Mouse (Mus musculus) testis, adult 2 months (tissue): ENCODE results near the gene Stab1. TPM values are rescaled to one million over a fixed set of nuclear protein-coding genes. Genes with fewer than 3 reads are reported as not detected.

Experiments used
- H3K27ac ChIP-seq: fragments of 200-500 bp; 2 replicates; pipeline ENCODE4 v1.5.1; 2012; ENCODE audit warnings: low read depth, low read length; ENCODE audit not compliant: control insufficient read depth, insufficient read depth
- H3K27me3 ChIP-seq: fragments of 200-500 bp; 2 replicates; pipeline ENCODE4 v1.6.1; 2012; ENCODE audit warnings: mild to moderate bottlenecking, low read length, moderate library complexity; ENCODE audit not compliant: control insufficient read depth, insufficient read depth
- H3K36me3 ChIP-seq: fragments of 200-500 bp; 2 replicates; pipeline ENCODE4 v1.6.1; 2012; ENCODE audit warnings: mild to moderate bottlenecking, low read length; ENCODE audit not compliant: control insufficient read depth, insufficient read depth
- H3K4me1 ChIP-seq: fragments of 200-500 bp; 2 replicates; pipeline ENCODE4 v1.6.1; 2012; ENCODE audit warnings: low read length; ENCODE audit not compliant: control insufficient read depth, insufficient read depth
- H3K4me3 ChIP-seq: fragments of 200-500 bp; 2 replicates; pipeline ENCODE4 v1.5.1; 2012; ENCODE audit warnings: low read depth, mild to moderate bottlenecking, low read length, moderate library complexity, mixed read lengths; ENCODE audit not compliant: control insufficient read depth
- CTCF ChIP-seq: fragments of 200-500 bp; IDR thresholded peaks from 2 replicates; pipeline ENCODE4 v1.5.1; 2012; ENCODE audit warnings: low read depth, mild to moderate bottlenecking, inconsistent platforms, low read length, moderate library complexity; ENCODE audit not compliant: control insufficient read depth, insufficient read depth, insufficient replicate concordance
- POLR2A ChIP-seq: fragments of 200-500 bp; IDR thresholded peaks from 2 replicates; pipeline ENCODE4 v1.6.1; 2012; ENCODE audit warnings: low read depth, mild to moderate bottlenecking, inconsistent platforms, low read length, moderate library complexity; ENCODE audit not compliant: control insufficient read depth
- polyA plus RNA-seq: library from polyadenylated mRNA; depleted of rRNA; stranded (reverse); fragments of >200 nt; gene quantifications from 2 replicates; pipeline ENCODE4 v1.2.3, GENCODE M21; 2012; rRNA removed

The Stab1 gene
- polyA plus RNA-seq, 1 experiment, result 8.0 TPM

DNA sequence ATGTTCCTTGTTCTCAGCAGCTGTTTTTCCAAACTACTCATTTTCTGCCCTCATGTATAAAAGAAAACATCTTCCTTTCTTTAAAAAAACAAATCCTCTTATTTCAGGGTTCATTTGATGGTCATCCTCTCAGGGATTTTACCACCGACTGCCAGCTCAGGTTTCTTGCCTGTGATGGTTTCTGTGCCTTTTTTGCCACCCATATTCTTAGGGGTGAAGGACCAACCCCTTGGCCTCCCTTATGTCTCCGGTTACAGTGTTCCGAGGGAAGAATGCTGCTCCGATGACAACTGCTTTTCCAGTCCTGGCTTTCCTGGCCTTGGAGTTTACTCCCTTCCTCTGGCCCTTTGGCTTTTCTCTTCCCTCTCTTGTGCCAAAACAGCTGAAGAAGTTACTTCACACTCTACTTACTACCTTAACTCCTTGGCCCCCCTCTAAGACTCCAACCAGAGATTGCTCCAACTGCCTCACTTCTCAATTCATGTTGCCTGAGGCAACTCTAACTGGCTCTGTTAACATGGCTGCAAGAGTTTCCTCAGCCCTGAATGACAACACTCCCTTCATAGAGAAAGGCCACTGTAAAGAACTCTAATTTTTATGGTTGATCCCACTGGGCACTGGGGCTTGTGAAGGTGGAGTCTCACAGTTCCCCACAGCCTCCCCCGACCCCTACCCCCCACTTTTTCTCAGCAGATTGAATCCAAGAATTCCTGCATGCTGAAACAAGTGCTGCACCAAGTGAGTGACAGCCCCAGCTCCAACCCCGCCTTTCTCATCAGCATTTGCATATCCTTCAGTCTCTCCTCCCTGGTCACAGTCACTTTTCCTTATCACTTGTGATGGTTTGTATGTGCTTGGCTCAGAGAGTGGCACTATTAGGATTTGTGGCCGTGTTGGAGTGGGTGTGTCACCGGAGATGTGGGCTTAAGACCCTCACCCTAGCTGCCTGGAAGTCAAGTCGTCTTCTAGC, 43.0 kb downstream of the Stab1 start:
- Histone ChIP-seq H3K4me1 (peaks cover 20% of the 10 kb centered on the region), H3K36me3 (no peaks in the 10 kb centered on the region; the same call in none of the 2 replicates), H3K4me3 (no peak overlapping the region), H3K27ac (peak overlapping the region; percentile 28; the same call in 1 of the 2 replicates), H3K27me3 (no peaks in the 10 kb centered on the region)
- TF ChIP-seq CTCF, result no peak
- no peak for TF ChIP-seq POLR2A

DNA sequence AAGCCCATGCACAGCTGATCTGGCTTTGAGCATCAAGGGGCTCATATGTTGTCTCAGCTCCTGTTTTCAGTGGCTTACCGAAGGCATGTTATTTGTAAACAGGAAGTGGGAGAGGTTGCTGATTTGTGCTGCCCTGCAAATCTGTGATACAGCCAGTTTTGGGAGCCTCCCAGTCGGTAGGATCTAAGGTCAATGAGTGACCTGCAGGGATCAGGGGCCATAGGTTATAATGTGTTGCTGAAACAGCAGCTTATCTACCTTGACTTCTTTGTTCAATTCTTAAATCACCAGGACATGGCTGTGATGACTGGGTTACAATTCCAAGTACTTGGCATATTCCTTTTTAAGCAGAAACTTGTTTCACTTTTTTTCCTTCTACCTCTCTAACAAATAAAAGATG, 52.9 kb downstream of the Stab1 start:
- H3K27me3 ChIP-seq, result no peaks in the 10 kb centered on the region
- peaks cover 6% of the 10 kb centered on the region for H3K36me3 ChIP-seq
- H3K4me1 ChIP-seq, result no peaks in the 10 kb centered on the region
- no peak for TF ChIP-seq CTCF
- TF ChIP-seq POLR2A, result no peak
- H3K27ac ChIP-seq, result no peak overlapping the region
- no peak overlapping the region for H3K4me3 ChIP-seq

DNA sequence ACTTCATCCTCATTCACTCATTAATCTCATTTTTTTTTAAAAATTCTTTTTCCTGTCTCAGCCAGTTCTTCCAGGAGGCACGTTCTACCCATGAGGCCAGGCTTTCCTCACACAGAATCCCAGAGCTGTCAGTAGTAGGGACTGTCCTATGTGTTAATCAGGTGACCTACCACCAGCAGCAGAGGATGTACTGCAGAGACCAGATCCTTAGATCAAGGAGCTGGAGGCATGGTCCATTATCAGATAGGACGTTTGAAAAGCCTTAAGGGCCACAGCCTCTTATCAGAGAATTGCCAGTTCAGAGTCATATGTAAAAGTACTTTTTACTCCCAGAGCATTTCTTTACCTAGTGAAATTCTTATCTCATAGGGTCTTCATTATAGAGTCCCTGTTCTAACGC, 54.4 kb downstream of the Stab1 start:
- Histone ChIP-seq H3K27me3 (no peaks in the 10 kb centered on the region), H3K36me3 (peaks cover 6% of the 10 kb centered on the region), H3K27ac (no peak overlapping the region), H3K4me3 (no peak overlapping the region), H3K4me1 (no peaks in the 10 kb centered on the region)
- TF ChIP-seq POLR2A (no peak), CTCF (no peak)

DNA sequence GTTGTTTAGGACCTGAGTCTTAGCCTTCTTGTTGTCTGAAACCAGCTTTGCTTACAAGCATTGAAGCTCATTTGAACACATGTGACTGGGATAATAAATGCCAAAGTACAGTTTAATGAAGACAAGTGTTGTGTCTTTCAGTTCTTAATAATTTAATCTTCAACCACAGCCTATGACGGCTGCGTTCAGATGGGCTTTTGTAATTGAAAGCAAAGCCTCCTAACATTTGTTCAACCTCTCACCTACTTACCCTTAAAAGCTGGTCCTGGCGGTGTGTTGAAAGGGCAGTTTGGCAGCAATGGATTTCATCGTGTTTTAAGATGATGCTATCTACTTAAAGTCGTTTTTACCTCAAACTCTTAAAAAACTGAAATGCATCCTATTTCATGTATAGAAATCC, 56.3 kb downstream of the Stab1 start:
- Histone ChIP-seq H3K4me3 (no peak overlapping the region; the same call in 1 of the 2 replicates), H3K4me1 (no peaks in the 10 kb centered on the region), H3K27me3 (no peaks in the 10 kb centered on the region), H3K27ac (no peak overlapping the region), H3K36me3 (peaks cover 5% of the 10 kb centered on the region)
- no peak for TF ChIP-seq POLR2A
- no peak for TF ChIP-seq CTCF

DNA sequence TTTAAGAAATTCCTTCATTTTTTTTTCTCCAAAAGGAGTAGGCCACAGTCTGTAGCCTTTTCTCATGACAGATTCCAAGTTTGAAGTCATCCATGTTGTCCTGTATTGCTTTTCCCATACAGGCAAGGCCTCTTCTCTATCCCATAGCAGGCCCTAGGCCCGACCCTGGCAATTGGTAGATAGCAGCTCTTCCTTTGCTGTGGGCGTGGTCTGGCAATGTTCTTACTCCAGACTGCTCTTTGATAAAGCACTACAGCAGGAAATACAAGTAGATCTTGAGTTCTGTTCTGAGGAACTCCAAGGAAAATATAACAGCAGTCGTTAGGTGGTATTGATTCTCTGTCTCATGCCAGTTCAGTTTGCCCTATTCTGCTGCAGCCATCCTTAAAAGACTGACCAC, 57.8 kb downstream of the Stab1 start:
- no peak for TF ChIP-seq CTCF
- TF ChIP-seq POLR2A, result no peak
- peaks cover 8% of the 10 kb centered on the region for H3K36me3 ChIP-seq
- no peaks in the 10 kb centered on the region for H3K4me1 ChIP-seq
- no peaks in the 10 kb centered on the region for H3K27me3 ChIP-seq
- no peak overlapping the region for H3K4me3 ChIP-seq
- H3K27ac ChIP-seq, result no peak overlapping the region

DNA sequence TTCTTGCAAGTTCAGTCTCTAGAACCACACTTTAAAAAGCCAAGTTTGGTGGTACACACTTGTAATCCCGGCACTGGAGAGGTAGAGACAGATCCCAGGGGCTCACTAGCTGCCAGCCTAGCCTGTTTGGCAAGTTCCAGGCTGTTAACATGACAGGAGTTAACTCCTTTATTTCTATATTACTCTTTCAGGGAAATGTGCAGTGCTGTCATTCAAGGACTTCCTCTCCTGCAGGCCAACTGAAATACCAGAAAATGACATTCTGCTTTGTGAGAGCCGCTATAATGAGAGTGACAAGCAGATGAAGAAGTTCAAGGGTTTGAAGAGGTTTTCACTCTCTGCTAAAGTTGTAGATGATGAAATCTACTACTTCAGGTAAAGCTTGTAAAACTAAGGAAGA, 63.3 kb downstream of the Stab1 start:
- Histone ChIP-seq H3K27me3 (no peaks in the 10 kb centered on the region), H3K4me3 (no peak overlapping the region; the same call in 1 of the 2 replicates), H3K4me1 (no peaks in the 10 kb centered on the region), H3K36me3 (peaks cover 4% of the 10 kb centered on the region; the same call in 1 of the 2 replicates), H3K27ac (no peak overlapping the region)
- TF ChIP-seq POLR2A, result no peak
- TF ChIP-seq CTCF, result no peak

DNA sequence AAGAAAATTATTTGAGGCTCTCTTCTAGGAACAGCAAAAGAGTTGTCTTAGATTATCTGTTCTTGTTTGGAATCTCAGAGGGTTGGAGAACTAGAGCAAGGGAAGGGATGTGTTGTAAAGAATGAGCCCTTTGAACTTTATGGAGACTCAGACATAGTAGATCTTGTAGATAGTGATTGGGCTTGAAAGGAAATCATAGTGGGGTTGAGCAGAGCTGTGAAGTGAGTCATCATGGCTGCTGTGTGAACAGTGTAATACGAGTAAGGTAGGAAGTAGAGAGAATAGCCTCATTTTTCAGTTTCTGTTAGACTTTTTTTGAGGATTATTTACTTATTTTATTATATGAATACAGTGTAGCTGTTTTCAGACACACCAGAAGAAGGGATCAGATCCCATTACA, 78.5 kb downstream of the Stab1 start:
- no peaks in the 10 kb centered on the region for H3K4me1 ChIP-seq
- TF ChIP-seq POLR2A (no peak), CTCF (no peak)
- H3K4me3 ChIP-seq, result no peak overlapping the region
- peaks cover 3% of the 10 kb centered on the region for H3K36me3 ChIP-seq
- no peak overlapping the region for H3K27ac ChIP-seq
- no peaks in the 10 kb centered on the region for H3K27me3 ChIP-seq

Other genes starting within 250 kb of the Stab1 start
- gene Itih3, start 244.9 kb downstream of the Stab1 start, polyA plus RNA-seq, result 0.36 and 0.66 TPM in 2 replicates
- gene Itih1, start 225.4 kb downstream of the Stab1 start, polyA plus RNA-seq, result not detected in 2 replicates
- gene Nek4, start 217.3 kb downstream of the Stab1 start, polyA plus RNA-seq, result 30.3 and 33.4 TPM in 2 replicates
- gene Glt8d1, start 167.2 kb downstream of the Stab1 start, polyA plus RNA-seq, result 170 and 200 TPM in 2 replicates
- 613 and 684 TPM in 2 replicates for gene Spcs1, start 167.0 kb downstream of the Stab1 start, polyA plus RNA-seq
- gene Pbrm1, start 149.5 kb downstream of the Stab1 start, polyA plus RNA-seq, result 8.3 and 8.5 TPM in 2 replicates
- gene Gnl3, start 149.5 kb downstream of the Stab1 start, polyA plus RNA-seq, result 16.2 and 18.1 TPM in 2 replicates
- gene Smim4, start 39.7 kb downstream of the Stab1 start, polyA plus RNA-seq, result 8.9 and 11.8 TPM in 2 replicates
- 24.4 and 27.4 TPM in 2 replicates for gene Nt5dc2, start 37.6 kb downstream of the Stab1 start, polyA plus RNA-seq
- 0.48 and 0.59 TPM in 2 replicates for gene Tnnc1, start 39.7 kb upstream of the Stab1 start, polyA plus RNA-seq
- 62.1 and 63.8 TPM in 2 replicates for gene Nisch, start 48.3 kb upstream of the Stab1 start, polyA plus RNA-seq
- gene Sema3g, start 49.2 kb upstream of the Stab1 start, polyA plus RNA-seq, result 0.65 and 0.79 TPM in 2 replicates
- 1,194 and 1,232 TPM in 2 replicates for gene Phf7, start 82.7 kb upstream of the Stab1 start, polyA plus RNA-seq
- gene Bap1, start 82.8 kb upstream of the Stab1 start, polyA plus RNA-seq, result 84.1 and 84.7 TPM in 2 replicates
- gene Dnah1, start 155.3 kb upstream of the Stab1 start, polyA plus RNA-seq, result 54.0 and 54.2 TPM in 2 replicates
- 6.5 and 8.5 TPM in 2 replicates for gene Capn7, start 168.0 kb upstream of the Stab1 start, polyA plus RNA-seq